In the genomic region with DNA sequence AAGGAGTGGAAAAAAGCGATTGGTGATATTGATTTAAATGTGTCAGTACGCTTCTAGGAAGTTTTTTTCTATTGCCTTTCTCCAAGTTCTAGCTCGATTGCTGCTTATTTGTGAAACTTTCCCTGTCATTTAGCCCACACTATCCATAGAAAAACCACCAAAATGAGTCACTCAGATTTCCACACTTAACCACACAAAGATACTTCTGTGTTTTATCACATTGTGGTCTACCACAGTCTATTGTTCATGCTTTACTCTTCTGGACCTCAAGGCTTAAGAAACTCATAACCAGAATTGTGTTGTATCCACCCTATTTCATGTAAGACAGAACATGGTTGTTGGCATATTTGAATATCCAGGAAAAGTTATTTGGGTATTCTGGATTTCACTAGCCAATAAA, we compare ENCODE assay signal across 23 mouse cellular contexts.
A peak's percentile ranks its signal among the peaks of the same experiment; 100 is the strongest.
DNase-seq lines count a peak whose midpoint lies in the region; TF ChIP-seq lines count a peak whose summit lies in the region.
"Had no signal": no experiment of that assay in that cellular context is flagged by ENCODE, and none has a peak within 500 bp of the region (broad histone marks: within the 10 kb centered on the region; RNA-seq: fewer than 3 reads in every experiment).

No protein-coding gene starts in this region.

- peak overlapping the region; percentile 43 for H3K4me2 ChIP-seq in myocyte (ENCODE audit: low read depth)
- H3K4me2 ChIP-seq: embryonic facial prominence, embryonic 15.5 days; forebrain, embryonic 12.5 days; heart, embryonic 13.5 days; hindbrain, embryonic 12.5 days had no signal

- no peak for TF ChIP-seq CTCF in kidney, adult 2 months (conservative IDR thresholded peaks at IDR 0.05; ENCODE audit: insufficient read depth, insufficient read length, low read depth, low read length)

- TF ChIP-seq POLR2A in myocyte (IDR thresholded peaks at IDR 0.05; ENCODE audit: insufficient read length, low read depth) = no peak
- TF ChIP-seq POLR2A in kidney, adult 2 months (IDR thresholded peaks at IDR 0.05; ENCODE audit: low read depth, low read length) = no peak

- 87% methylated on average over 3 of the region's 3 CpGs for WGBS in kidney, adult 2 months

- no peak overlapping the region for H3ac ChIP-seq in myocyte (ENCODE audit: control insufficient read depth, insufficient read length)

- H3K27ac ChIP-seq in kidney, adult 2 months (ENCODE audit: insufficient read depth, low read depth, low read length) = no peak overlapping the region
- H3K27ac ChIP-seq: embryonic facial prominence, embryonic 15.5 days; forebrain, embryonic 12.5 days; gastrocnemius, adult 2 months; heart, embryonic 13.5 days; hindbrain, embryonic 12.5 days had no signal

- H3K79me2 ChIP-seq in myocyte (ENCODE audit: control insufficient read depth, insufficient read depth) = no peaks in the 10 kb centered on the region

- H3K27me3 ChIP-seq in myocyte (ENCODE audit: control insufficient read depth, insufficient read depth, insufficient read length) = no peaks in the 10 kb centered on the region
- H3K27me3 ChIP-seq in kidney, adult 2 months (replicated peaks; ENCODE audit: control insufficient read depth, insufficient read depth, low read length) = no peaks in the 10 kb centered on the region
- H3K27me3 ChIP-seq: CH12.LX; embryonic facial prominence, embryonic 15.5 days; forebrain, embryonic 12.5 days; heart, embryonic 13.5 days; hindbrain, embryonic 12.5 days had no signal

- H3K4me1 ChIP-seq in kidney, adult 2 months (ENCODE audit: control insufficient read depth, insufficient read depth, low read length) = no peaks in the 10 kb centered on the region
- H3K4me1 ChIP-seq: embryonic facial prominence, embryonic 15.5 days; forebrain, embryonic 12.5 days; heart, embryonic 13.5 days; hindbrain, embryonic 12.5 days had no signal

- DNase-seq in 416B (ENCODE audit: low read depth) = peak; percentile 87
- DNase-seq in NIH3T3 (ENCODE audit: low read depth) = peak; percentile 75
- DNase-seq in fibroblast of lung, adult 2 months (ENCODE audit: low read depth) = peak; percentile 57
- no peak for DNase-seq in right cerebral cortex, postnatal 10 days (ENCODE audit: low spot score in 2 of 2)
- no peak for DNase-seq in kidney, postnatal 10 days
- DNase-seq in kidney, adult 2 months = no peak
- DNase-seq: adrenal gland, adult 2 months; adrenal gland, postnatal 25 days; cerebellum, adult 18-20 months; cerebellum, adult 9-11 months; cerebellum, postnatal 36 days; embryo, embryonic 11 days; gastrocnemius, adult 2 months; gastrocnemius, postnatal 25 days; heart, adult 11 months; heart, postnatal 4 days; kidney, adult 8-10 months had no signal

- no peaks in the 10 kb centered on the region for H3K36me3 ChIP-seq in myocyte (ENCODE audit: control insufficient read depth, insufficient read depth)
- H3K36me3 ChIP-seq in kidney, adult 2 months (ENCODE audit: control insufficient read depth, insufficient read depth, low read length) = no peaks in the 10 kb centered on the region
- H3K36me3 ChIP-seq: embryonic facial prominence, embryonic 15.5 days; forebrain, embryonic 12.5 days; heart, embryonic 13.5 days; hindbrain, embryonic 12.5 days had no signal

- H3K4me3 ChIP-seq in myocyte = no peak overlapping the region
- H3K4me3 ChIP-seq in kidney, adult 2 months (ENCODE audit: insufficient read depth, low read depth, low read length) = no peak overlapping the region
- H3K4me3 ChIP-seq: embryonic facial prominence, embryonic 15.5 days; forebrain, embryonic 12.5 days; gastrocnemius, adult 2 months; heart, embryonic 13.5 days; hindbrain, embryonic 12.5 days had no signal

TF ChIP-seq in myocyte, 11 proteins besides CTCF, POLR2A, EP300 and RAD21:
- TF ChIP-seq TCF12 (IDR thresholded peaks at IDR 0.05; ENCODE audit: insufficient read depth, poor library complexity, severe bottlenecking) (no peak), MAX (IDR thresholded peaks at IDR 0.05; ENCODE audit: low read depth) (no peak), SRF (IDR thresholded peaks at IDR 0.05; ENCODE audit: control insufficient read depth, insufficient read length, low read depth) (no peak), CEBPB (IDR thresholded peaks at IDR 0.05; ENCODE audit: insufficient read depth, poor library complexity, severe bottlenecking) (peak; percentile 89)

Comparison
In these comparisons a context has a peak if more than half of its experiments do, and no peak if none do; other contexts are left out.
1. DNase-seq: peak in 416B (single experiment), NIH3T3 (single experiment) and fibroblast of lung, adult 2 months (single experiment); none in right cerebral cortex, postnatal 10 days (0 of 2), kidney, postnatal 10 days (single experiment) and kidney, adult 2 months (single experiment).